Mouse (Mus musculus): Measurements from ENCODE around the gene Id2. TPM values are rescaled to one million over a fixed set of nuclear protein-coding genes. Genes with fewer than 3 reads are reported as not detected.

The Id2 gene
- total and polyA plus RNA-seq, 3 experiments = 9.3 to 26.7 (median 11.9) TPM

DNA sequence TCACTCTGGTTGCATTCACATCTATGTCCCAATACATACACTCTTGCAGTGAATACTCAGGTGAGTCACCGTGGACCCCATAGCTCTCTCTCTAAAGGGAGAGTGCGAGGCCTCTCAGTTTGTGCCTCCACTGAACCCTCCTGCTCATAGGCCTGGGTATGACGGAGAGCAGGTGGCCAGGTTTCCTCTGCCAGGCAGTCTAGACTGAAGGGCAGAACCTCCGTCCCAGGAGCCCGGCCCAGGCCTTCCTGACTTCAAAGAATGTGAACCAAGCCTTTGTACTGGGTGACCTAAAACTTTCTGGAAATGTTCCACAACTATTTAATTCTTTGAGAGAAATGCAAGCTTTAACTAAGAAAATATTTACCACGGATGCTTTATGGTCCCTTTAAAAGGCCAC, 7.0 kb upstream of the Id2 start:
- intact Hi-C loops (cut with DNase I) = no loop called here
- no peaks in the 10 kb centered on the region for H3K79me2 ChIP-seq (replicated peaks; ENCODE audit: control insufficient read depth, insufficient read depth, low read length)
- no peak overlapping the region for H3K9ac ChIP-seq (ENCODE audit: low read depth, low read length)
- no peak overlapping the region for H3K4me3 ChIP-seq
- H3K27me3 ChIP-seq (ENCODE audit: control insufficient read depth, insufficient read depth, low read length) = no peaks in the 10 kb centered on the region
- DNase-seq = no peak
- no peak overlapping the region for H3K27ac ChIP-seq
- no peaks in the 10 kb centered on the region for H3K36me3 ChIP-seq (ENCODE audit: control insufficient read depth, insufficient read depth, low read length)
- WGBS = 75% methylated on average over 6 of the region's 6 CpGs
- H3K4me1 ChIP-seq (ENCODE audit: control insufficient read depth, insufficient read depth, low read length) = no peaks in the 10 kb centered on the region
- TF ChIP-seq CTCF (IDR thresholded peaks at IDR 0.05) (no peak), POLR2A (IDR thresholded peaks at IDR 0.05; ENCODE audit: insufficient read depth, low read depth, low read length) (no peak), EP300 (IDR thresholded peaks at IDR 0.05; ENCODE audit: insufficient read depth, low read depth, low read length) (no peak)

DNA sequence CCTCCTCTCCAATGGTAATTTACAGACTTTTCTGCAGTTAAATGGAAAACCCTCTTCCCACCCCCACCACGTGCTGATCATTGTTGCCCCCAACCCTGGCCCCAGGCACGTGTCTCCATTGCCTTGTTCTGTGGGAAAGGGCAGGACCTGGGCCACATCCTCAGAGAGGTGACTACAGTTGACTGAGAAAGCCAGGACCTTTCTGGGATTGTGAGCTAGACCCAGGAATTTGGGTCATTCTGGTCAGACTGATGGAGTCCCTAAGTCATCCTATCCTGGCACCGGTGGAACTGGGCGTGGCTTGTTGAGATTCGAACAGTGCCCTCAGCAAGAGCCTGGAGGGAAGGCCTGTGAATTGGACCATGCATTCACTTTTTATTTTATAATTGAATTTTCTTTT, 4.4 kb upstream of the Id2 start:
- intact Hi-C loops (cut with DNase I) = loop anchor here (2.0 kb wide), 2 partner anchors 17 to 59 kb away; no protein-coding TSS in a partner anchor
- Histone ChIP-seq H3K9ac (ENCODE audit: low read depth, low read length) (no peak overlapping the region), H3K4me3 (no peak overlapping the region), H3K27ac (no peak overlapping the region; the same call in 1 of the 2 replicates), H3K4me1 (ENCODE audit: control insufficient read depth, insufficient read depth, low read length) (no peaks in the 10 kb centered on the region), H3K79me2 (replicated peaks; ENCODE audit: control insufficient read depth, insufficient read depth, low read length) (no peaks in the 10 kb centered on the region), H3K27me3 (ENCODE audit: control insufficient read depth, insufficient read depth, low read length) (no peaks in the 10 kb centered on the region), H3K36me3 (ENCODE audit: control insufficient read depth, insufficient read depth, low read length) (no peaks in the 10 kb centered on the region)
- DNase-seq = peak; percentile 26 to 34
- 41% methylated on average over 5 of the region's 5 CpGs for WGBS
- TF ChIP-seq EP300 (IDR thresholded peaks at IDR 0.05; ENCODE audit: insufficient read depth, low read depth, low read length) (no peak), CTCF (IDR thresholded peaks at IDR 0.05) (no peak), POLR2A (IDR thresholded peaks at IDR 0.05; ENCODE audit: insufficient read depth, low read depth, low read length) (no peak)

DNA sequence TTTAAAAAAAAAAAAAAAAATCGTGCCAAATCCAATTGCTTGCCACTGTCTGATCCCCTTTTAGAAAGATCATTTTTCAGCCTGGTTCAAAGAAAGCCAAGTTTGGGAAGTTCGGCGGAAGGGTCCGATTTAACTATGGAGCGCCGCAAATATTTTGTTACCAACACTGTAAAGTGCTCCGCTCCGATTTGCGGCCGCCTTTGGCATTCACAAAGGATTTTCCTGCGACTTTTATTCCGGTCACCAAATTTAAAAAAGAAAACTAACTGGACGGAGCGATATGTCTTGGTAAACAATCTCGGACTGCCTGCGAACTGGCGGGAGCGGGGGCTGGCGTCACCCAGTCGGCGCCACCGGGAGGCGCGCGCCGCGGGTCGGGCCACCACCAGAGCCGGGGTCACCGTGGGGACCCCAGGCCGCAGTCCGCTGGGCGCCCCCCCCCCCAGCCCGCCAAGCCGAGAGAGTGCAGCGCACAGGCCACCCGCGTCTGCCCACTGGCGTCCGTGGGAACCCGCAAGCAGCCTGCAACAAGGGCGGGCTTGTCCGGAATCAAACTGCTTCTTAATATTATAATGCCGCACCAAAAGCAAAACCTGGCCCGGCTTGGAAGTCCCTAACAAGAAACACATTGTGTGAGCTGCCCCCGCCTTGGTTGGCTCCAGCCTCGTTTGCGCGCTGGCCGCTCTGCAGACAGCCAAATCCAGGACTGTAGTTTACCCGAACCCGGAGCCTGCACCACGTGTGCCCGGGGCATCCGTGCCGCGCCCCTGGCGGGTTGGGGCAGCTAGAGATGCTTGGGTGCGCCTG, 3.7 kb upstream of the Id2 start:
- DNase-seq = peak; percentile 77 to 79
- H3K79me2 ChIP-seq (replicated peaks; ENCODE audit: control insufficient read depth, insufficient read depth, low read length) = no peaks in the 10 kb centered on the region
- no peaks in the 10 kb centered on the region for H3K27me3 ChIP-seq (ENCODE audit: control insufficient read depth, insufficient read depth, low read length)
- no peaks in the 10 kb centered on the region for H3K4me1 ChIP-seq (ENCODE audit: control insufficient read depth, insufficient read depth, low read length)
- H3K9ac ChIP-seq (ENCODE audit: low read depth, low read length) = peak overlapping the region; percentile 72
- H3K27ac ChIP-seq = peak overlapping the region; percentile 98
- H3K4me3 ChIP-seq = peak overlapping the region; percentile 63
- WGBS = under 1% methylated on average over 59 of the region's 59 CpGs
- H3K36me3 ChIP-seq (ENCODE audit: control insufficient read depth, insufficient read depth, low read length) = no peaks in the 10 kb centered on the region
- intact Hi-C loops (cut with DNase I) = loop anchor here (2.0 kb wide), 2 partner anchors 18 to 60 kb away; no protein-coding TSS in a partner anchor
- TF ChIP-seq EP300 (IDR thresholded peaks at IDR 0.05; ENCODE audit: insufficient read depth, low read depth, low read length) = no peak
- TF ChIP-seq CTCF (IDR thresholded peaks at IDR 0.05) = peak; percentile 55

DNA sequence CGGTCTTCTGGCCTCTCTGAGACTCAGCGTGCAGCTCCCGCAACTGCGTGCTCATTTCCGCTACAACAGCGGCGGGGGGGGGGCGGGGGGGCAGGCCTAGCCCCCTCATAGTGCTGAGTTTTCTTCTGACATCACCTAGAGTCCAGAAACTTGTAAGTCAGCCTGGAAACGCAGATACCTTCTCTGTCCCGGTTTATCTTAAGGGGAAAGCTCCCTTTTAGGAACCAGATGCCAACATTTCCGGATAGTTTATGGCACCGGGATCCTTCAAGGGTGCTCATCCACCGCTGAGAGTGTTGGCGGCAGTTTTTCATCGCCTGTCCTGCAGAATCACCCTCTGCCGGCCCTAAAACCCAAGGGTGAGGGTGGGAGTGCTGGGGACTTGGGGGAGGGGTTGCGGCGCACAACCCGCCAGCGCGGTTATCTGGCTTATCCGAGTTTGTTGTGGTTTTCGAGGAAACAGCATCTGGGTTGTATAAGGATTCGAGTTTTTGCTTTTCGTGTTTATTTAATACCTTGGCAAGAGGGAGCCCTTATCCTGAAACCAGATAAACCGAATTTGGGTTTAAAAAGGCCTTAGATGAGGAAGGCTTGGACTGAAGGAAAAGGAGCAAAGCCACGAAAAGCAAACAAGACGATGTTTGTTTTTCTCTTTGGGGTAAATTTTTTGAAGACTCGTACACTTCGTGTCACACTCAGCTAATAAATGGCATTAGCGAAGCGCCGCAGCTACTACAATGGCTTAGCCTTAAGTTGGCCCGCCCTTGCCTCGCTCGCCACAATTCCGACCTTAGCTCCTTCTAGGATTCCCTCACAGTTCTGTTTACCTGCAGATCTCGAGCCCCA, 2.8 kb upstream of the Id2 start:
- H3K4me1 ChIP-seq (ENCODE audit: control insufficient read depth, insufficient read depth, low read length) = no peaks in the 10 kb centered on the region
- H3K36me3 ChIP-seq (ENCODE audit: control insufficient read depth, insufficient read depth, low read length) = no peaks in the 10 kb centered on the region
- no peaks in the 10 kb centered on the region for H3K79me2 ChIP-seq (replicated peaks; ENCODE audit: control insufficient read depth, insufficient read depth, low read length)
- peak overlapping the region; percentile 63 for H3K4me3 ChIP-seq
- peak overlapping the region; percentile 98 for H3K27ac ChIP-seq
- TF ChIP-seq POLR2A (IDR thresholded peaks at IDR 0.05; ENCODE audit: insufficient read depth, low read depth, low read length) (0 out of 2 replicates have a peak, but pooled peaks have one; percentile 33), EP300 (IDR thresholded peaks at IDR 0.05; ENCODE audit: insufficient read depth, low read depth, low read length) (no peak)
- intact Hi-C loops (cut with DNase I) = loop anchor here (2.0 to 10.0 kb wide), 5 partner anchors 19 to 1345 kb away; partner anchors contain the start of gene Rnf144a
- H3K9ac ChIP-seq (ENCODE audit: low read depth, low read length) = peak overlapping the region; percentile 72
- WGBS = under 1% methylated on average over 38 of the region's 38 CpGs
- no peaks in the 10 kb centered on the region for H3K27me3 ChIP-seq (ENCODE audit: control insufficient read depth, insufficient read depth, low read length)
- DNase-seq = peak; percentile 69 to 70

DNA sequence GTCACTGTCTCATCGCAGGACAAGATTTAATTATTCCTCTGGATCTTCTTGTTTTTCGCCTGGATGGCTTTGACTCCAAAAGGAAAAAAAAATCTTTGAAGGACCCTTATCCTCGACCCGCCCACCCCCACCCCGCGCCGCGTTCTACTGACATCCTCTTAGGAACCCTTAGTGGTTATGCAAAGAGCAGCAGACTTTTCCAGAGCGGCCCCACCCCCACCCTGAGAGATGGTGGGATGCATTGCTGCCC, 2.3 kb upstream of the Id2 start:
- TF ChIP-seq POLR2A (IDR thresholded peaks at IDR 0.05; ENCODE audit: insufficient read depth, low read depth, low read length) = no peak
- TF ChIP-seq CTCF (IDR thresholded peaks at IDR 0.05) = no peak
- TF ChIP-seq EP300 (IDR thresholded peaks at IDR 0.05; ENCODE audit: insufficient read depth, low read depth, low read length) = no peak
- no peaks in the 10 kb centered on the region for H3K27me3 ChIP-seq (ENCODE audit: control insufficient read depth, insufficient read depth, low read length)

More for the DNA sequence above, 2.3 kb upstream of the Id2 start:
- intact Hi-C loops (cut with DNase I) = loop anchor here (10.0 kb wide), 3 partner anchors 436 to 1346 kb away; partner anchors contain the start of gene Rnf144a
- H3K79me2 ChIP-seq (replicated peaks; ENCODE audit: control insufficient read depth, insufficient read depth, low read length) = no peaks in the 10 kb centered on the region
- peak overlapping the region; percentile 98 for H3K27ac ChIP-seq
- H3K9ac ChIP-seq (ENCODE audit: low read depth, low read length) = peak overlapping the region; percentile 72
- peak; percentile 60 to 66 for DNase-seq
- 2% methylated on average over 9 of the region's 9 CpGs for WGBS
- H3K4me1 ChIP-seq (ENCODE audit: control insufficient read depth, insufficient read depth, low read length) = no peaks in the 10 kb centered on the region
- peak overlapping the region; percentile 63 for H3K4me3 ChIP-seq
- H3K36me3 ChIP-seq (ENCODE audit: control insufficient read depth, insufficient read depth, low read length) = no peaks in the 10 kb centered on the region

Measured in heart, adult 2 months (tissue).